8 mouse cellular contexts compared by ENCODE assay signal in genomic region chr9:32699391-32699841, GRCm38 (mm10).
DNase-seq lines count a peak whose midpoint lies in the region; ATAC-seq and TF ChIP-seq lines count a peak whose summit lies in the region.
"Had no signal": no experiment of that assay in that cellular context is flagged by ENCODE, and none has a peak within 500 bp of the region (broad histone marks: within the 10 kb centered on the region; RNA-seq: fewer than 3 reads in every experiment).

No protein-coding gene starts in this region.

- no peak for ATAC-seq in embryonic facial prominence, embryonic 13.5 days (ENCODE audit: insufficient number of reproducible peaks, insufficient read depth, low FRiP score, low TSS enrichment, low read depth)
- ATAC-seq in granulocyte monocyte progenitor cell, adult 5-6 weeks (replicated peaks; ENCODE audit: poor library complexity, severe bottlenecking) = no peak

- peaks cover 53% of the 10 kb centered on the region for H3K4me1 ChIP-seq in embryonic facial prominence, embryonic 13.5 days
- H3K4me1 ChIP-seq in small intestine, adult 2 months (ENCODE audit: control insufficient read depth, insufficient read depth, insufficient read length, low read length) = peaks cover 2% of the 10 kb centered on the region; the same call in 1 of the 2 replicates

- no peaks in the 10 kb centered on the region for H3K36me3 ChIP-seq in embryonic facial prominence, embryonic 13.5 days
- no peaks in the 10 kb centered on the region for H3K36me3 ChIP-seq in small intestine, adult 2 months (ENCODE audit: control insufficient read depth, insufficient read depth, low read length)

- DNase-seq in layer of hippocampus, adult 2 months (ENCODE audit: low spot score in 2 of 2) = no peak
- DNase-seq in layer of hippocampus, adult 18-20 months (ENCODE audit: low spot score in 2 of 2) = no peak
- DNase-seq in induced T-regulatory cell, adult 2 months (ENCODE audit: low read depth) = peak; percentile 80
- no peak for DNase-seq in layer of hippocampus, postnatal 14 days (ENCODE audit: low spot score in 2 of 2)
- DNase-seq: cerebellum, adult 9-10 months had no signal

- peak overlapping the region; percentile 21; the same call in 1 of the 2 replicates for H3K9ac ChIP-seq in embryonic facial prominence, embryonic 13.5 days

- H3K27ac ChIP-seq in layer of hippocampus, adult 2 months = peak overlapping the region; percentile 25; the same call in 1 of the 2 replicates
- H3K27ac ChIP-seq in embryonic facial prominence, embryonic 13.5 days = no peak overlapping the region
- H3K27ac ChIP-seq in small intestine, adult 2 months (ENCODE audit: insufficient read depth, low read depth, low read length) = peak overlapping the region; percentile 23; the same call in 1 of the 2 replicates

- peak overlapping the region; percentile 20; the same call in 1 of the 2 replicates for H3K4me3 ChIP-seq in layer of hippocampus, adult 2 months
- H3K4me3 ChIP-seq in embryonic facial prominence, embryonic 13.5 days = peak overlapping the region; percentile 12; the same call in 1 of the 2 replicates
- H3K4me3 ChIP-seq in small intestine, adult 2 months (ENCODE audit: low read depth, low read length) = peak overlapping the region; percentile 26; the same call in 1 of the 2 replicates

- no peak for TF ChIP-seq POLR2A in small intestine, adult 2 months (IDR thresholded peaks at IDR 0.05; ENCODE audit: low read depth, low read length)

- H3K27me3 ChIP-seq in embryonic facial prominence, embryonic 13.5 days = no peaks in the 10 kb centered on the region
- H3K27me3 ChIP-seq in small intestine, adult 2 months (ENCODE audit: control insufficient read depth, insufficient read depth, low read length) = no peaks in the 10 kb centered on the region

- H3K9me3 ChIP-seq in embryonic facial prominence, embryonic 13.5 days = no peaks in the 10 kb centered on the region

- no peak for TF ChIP-seq CTCF in layer of hippocampus, adult 2 months (conservative IDR thresholded peaks at IDR 0.05)
- no peak for TF ChIP-seq CTCF in small intestine, adult 2 months (IDR thresholded peaks at IDR 0.05; ENCODE audit: extremely low read depth, insufficient read length, insufficient replicate concordance, low read depth, low read length)

- peak overlapping the region; percentile 46 for H3K4me2 ChIP-seq in embryonic facial prominence, embryonic 13.5 days

- WGBS in embryonic facial prominence, embryonic 13.5 days = 69% methylated on average over 8 of the region's 8 CpGs
- 61% methylated on average over 8 of the region's 8 CpGs for WGBS in small intestine, adult 2 months
